Mouse (Mus musculus) liver, adult 2 months (tissue): ENCODE measurements at regions not wholly inside any gene's neighbourhood (a gene's known extent, or its start where the extent isn't known, plus 50 kb on each side); places are given as distances from the start of the nearest gene placed in this dataset.

ENCODE experiments used
- CTCF ChIP-seq: fragments of 200-500 bp; IDR thresholded peaks from 2 replicates; pipeline ENCODE4 v1.5.1; 2011; ENCODE audit warnings: low read depth, low read length, control low read depth
- POLR2A ChIP-seq: fragments of 200-500 bp; IDR thresholded peaks from 2 replicates; pipeline ENCODE4 v1.6.1; 2011; ENCODE audit warnings: low read length, control low read depth; ENCODE audit not compliant: insufficient read depth; ENCODE audit errors: extremely low read depth

DNA sequence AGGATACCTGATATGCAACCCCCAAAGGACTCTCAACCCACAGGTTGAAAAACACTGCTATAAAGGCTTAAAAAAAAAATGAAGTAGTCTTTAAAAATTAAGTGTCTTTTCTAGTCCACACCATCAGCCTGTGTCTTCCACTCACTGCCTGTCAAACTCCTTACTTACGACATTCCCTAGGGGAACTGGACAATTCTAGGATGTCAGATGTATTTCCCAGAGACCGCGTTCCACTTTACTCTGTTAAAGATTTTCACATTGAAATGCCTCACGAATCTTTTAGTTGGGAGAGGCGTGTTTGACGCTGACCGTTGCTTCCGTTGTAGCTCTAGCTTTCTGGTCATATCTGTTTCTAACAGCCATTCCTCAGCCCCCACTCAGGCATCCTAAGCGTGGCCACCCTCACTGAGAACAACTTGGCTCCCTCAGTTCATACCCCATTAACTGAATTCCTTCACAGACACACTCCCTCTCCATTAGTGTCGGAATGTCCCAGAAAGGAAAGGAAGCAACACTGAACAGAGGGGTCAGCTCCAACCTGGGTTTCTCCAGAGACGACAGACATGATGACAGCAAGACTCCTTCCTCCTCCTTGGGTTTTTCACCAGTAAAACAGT, 233.4 kb downstream of the Hlx start:
- no peak for TF ChIP-seq CTCF
- no peak for TF ChIP-seq POLR2A
